Mouse (Mus musculus) embryo, embryonic 10.5 days (tissue): Measurements from ENCODE around the gene Gm10972.
"Not testable (repeated sequence)": the region's sequence is repeated elsewhere in the genome, so short reads cannot be mapped to it uniquely, and the experiment has no call there.

Source experiments
- DNase-seq: peaks from one replicate; pipeline ENCODE4 v3.0.0-alpha.2; 2015; ENCODE audit warnings: low spot score

The Gm10972 gene

GRCm38 (mm10) chr3:94642495-94643162 is at the start of gene Gm10972:
Gm10972 (plus strand) TSS chr3:94643112.
- not testable (repeated sequence) for DNase-seq

- no peak for DNase-seq
These were observed 47.0 kb upstream of the Gm10972 start for GRCm38 (mm10) chr3:94595871-94596287.

- no peak for DNase-seq
These were observed 45.6 kb upstream of the Gm10972 start for GRCm38 (mm10) chr3:94597224-94597779.

- peak; percentile 77 for DNase-seq
These were observed 41.0 kb upstream of the Gm10972 start for GRCm38 (mm10) chr3:94601959-94602358.

GRCm38 (mm10) chr3:94609621-94610020 is 33.3 kb upstream of the Gm10972 start:
- no peak for DNase-seq

- DNase-seq = no peak
These were observed 32.3 kb upstream of the Gm10972 start for GRCm38 (mm10) chr3:94610581-94610980.

GRCm38 (mm10) chr3:94611343-94611742 is 31.6 kb upstream of the Gm10972 start:
- DNase-seq = no peak

GRCm38 (mm10) chr3:94611834-94612233 is 31.1 kb upstream of the Gm10972 start:
- DNase-seq = no peak

- DNase-seq = no peak
These were observed 30.6 kb upstream of the Gm10972 start for GRCm38 (mm10) chr3:94612274-94612673.

GRCm38 (mm10) chr3:94613258-94613878 is 29.5 kb upstream of the Gm10972 start:
- DNase-seq = peak; percentile 18

- DNase-seq = peak; percentile 57
These were observed 26.2 kb upstream of the Gm10972 start for GRCm38 (mm10) chr3:94616717-94617116.

- DNase-seq = no peak
These were observed 21.0 kb upstream of the Gm10972 start for GRCm38 (mm10) chr3:94621740-94622507.

- DNase-seq = no peak
These were observed 20.4 kb upstream of the Gm10972 start for GRCm38 (mm10) chr3:94622550-94622949.

GRCm38 (mm10) chr3:94624281-94624680 is 18.6 kb upstream of the Gm10972 start:
- DNase-seq = no peak

GRCm38 (mm10) chr3:94628712-94629111 is 14.2 kb upstream of the Gm10972 start:
- no peak for DNase-seq

GRCm38 (mm10) chr3:94629876-94630275 is 13.0 kb upstream of the Gm10972 start:
- DNase-seq = no peak

- peak; percentile 46 for DNase-seq
These were observed 6.1 kb downstream of the Gm10972 start for GRCm38 (mm10) chr3:94648755-94649590.

- no peak for DNase-seq
These were observed 7.5 kb downstream of the Gm10972 start for GRCm38 (mm10) chr3:94650409-94650808.

GRCm38 (mm10) chr3:94653967-94654366 is 11.1 kb downstream of the Gm10972 start:
- not testable (repeated sequence) for DNase-seq

- DNase-seq = peak; percentile 28
These were observed 15.2 kb downstream of the Gm10972 start for GRCm38 (mm10) chr3:94657852-94658739.

- DNase-seq = not testable (repeated sequence)
These were observed 15.8 kb downstream of the Gm10972 start, which contains the start of gene Tuft1 for GRCm38 (mm10) chr3:94658740-94659095. Tuft1 (minus strand) TSS chr3:94658872.
